18 mouse cellular contexts compared by ENCODE assay signal in the genomic region with DNA sequence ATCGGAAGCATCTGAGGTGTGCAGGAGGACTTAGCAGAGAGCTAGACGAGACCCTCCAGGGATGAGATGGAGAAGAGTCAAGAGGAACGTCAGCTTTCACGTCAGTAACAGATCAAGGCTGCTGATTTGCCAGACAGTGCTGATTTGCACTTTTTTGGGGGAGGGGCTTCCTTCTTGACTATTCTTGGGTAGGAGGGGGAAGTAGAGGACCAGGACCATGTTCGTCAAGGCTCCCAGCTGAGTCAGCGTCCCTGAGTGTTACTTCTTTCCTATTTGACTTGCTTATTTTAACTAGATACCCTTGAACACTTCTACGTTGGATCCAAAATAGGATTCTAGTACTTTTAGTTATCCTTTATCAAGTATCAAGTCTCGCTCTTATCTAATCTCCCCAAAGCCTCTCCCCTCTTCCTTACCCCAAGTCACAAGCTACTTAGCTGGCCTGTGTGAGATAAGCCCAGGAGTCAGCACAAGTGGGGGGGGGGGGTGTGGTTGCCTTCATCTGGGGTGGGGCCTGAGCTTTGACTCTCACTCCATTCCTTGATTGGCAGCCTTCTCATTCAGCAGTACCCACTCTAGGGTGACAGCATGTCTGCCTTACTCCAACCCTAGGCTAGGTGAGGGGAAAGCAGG. TPM values are rescaled to one million over a fixed set of nuclear protein-coding genes. Genes with fewer than 3 reads are reported as not detected.
DNase-seq lines count a peak whose midpoint lies in the region; ATAC-seq and TF ChIP-seq lines count a peak whose summit lies in the region.
"Had no signal": no experiment of that assay in that cellular context is flagged by ENCODE, and none has a peak within 500 bp of the region (broad histone marks: within the 10 kb centered on the region; RNA-seq: fewer than 3 reads in every experiment).

No protein-coding gene starts in this region.

- no peak for TF ChIP-seq EP300 in CH12.LX (IDR thresholded peaks at IDR 0.05; ENCODE audit: low read length)

- no peak for TF ChIP-seq POLR2A in CH12.LX (IDR thresholded peaks at IDR 0.05; ENCODE audit: low read depth, low read length)

- H3K4me1 ChIP-seq in CH12.LX (ENCODE audit: control insufficient read depth in 1 of 2, insufficient read depth in 2 of 2) (peaks cover 3 to 30% of the 10 kb centered on the region in 2 experiments), G1E (ENCODE audit: insufficient read depth, low read depth, low read length) (peaks cover 27% of the 10 kb centered on the region)
- 0 out of 2 replicates have a peak, but pooled peaks cover 8% of the 10 kb centered on the region for H3K4me1 ChIP-seq in liver, embryonic 12.5 days
- H3K4me1 ChIP-seq in liver, embryonic 16.5 days (ENCODE audit: control insufficient read depth, low read depth, low read length) = no peaks in the 10 kb centered on the region; the same call in 1 of the 2 replicates
- H3K4me1 ChIP-seq: heart, embryonic 12.5 days had no signal

- H3K9me3 ChIP-seq in CH12.LX (replicated peaks; ENCODE audit: low read length) (peaks cover 4% of the 10 kb centered on the region), G1E (replicated peaks) (peaks cover 3% of the 10 kb centered on the region; the same call in 1 of the 2 replicates)
- H3K9me3 ChIP-seq in liver, embryonic 12.5 days (replicated peaks) = no peaks in the 10 kb centered on the region; the same call in 1 of the 2 replicates
- no peaks in the 10 kb centered on the region for H3K9me3 ChIP-seq in liver, embryonic 16.5 days (replicated peaks; ENCODE audit: control insufficient read depth, low read length)
- H3K9me3 ChIP-seq: embryonic facial prominence, embryonic 12.5 days; forebrain, embryonic 12.5 days; hindbrain, embryonic 10.5 days had no signal

- H3K9ac ChIP-seq in CH12.LX (ENCODE audit: insufficient read depth, low read depth) = no peak overlapping the region
- H3K9ac ChIP-seq in liver, embryonic 12.5 days = no peak overlapping the region
- no peak overlapping the region for H3K9ac ChIP-seq in liver, embryonic 16.5 days (ENCODE audit: low read depth, low read length)
- H3K9ac ChIP-seq: embryonic facial prominence, embryonic 12.5 days; forebrain, embryonic 12.5 days; heart, embryonic 12.5 days; hindbrain, embryonic 14.5 days had no signal

- WGBS in liver, embryonic 12.5 days (ENCODE audit: insufficient replicate concordance) = 62% methylated on average over 8 of the region's 8 CpGs
- 68% methylated on average over 8 of the region's 8 CpGs for WGBS in liver, embryonic 16.5 days (ENCODE audit: insufficient replicate concordance)

- TF ChIP-seq CTCF in CH12.LX (conservative IDR thresholded peaks at IDR 0.05 in 1 of 2, IDR thresholded peaks at IDR 0.05 in 1 of 2; ENCODE audit: low read depth in 2 of 2, low read length in 2 of 2) = no peak
- TF ChIP-seq CTCF in G1E (IDR thresholded peaks at IDR 0.05; ENCODE audit: low read depth, low read length) = no peak

- no peak overlapping the region for H3K27ac ChIP-seq in CH12.LX (ENCODE audit: insufficient read depth, low read depth)
- no peak overlapping the region for H3K27ac ChIP-seq in liver, embryonic 12.5 days
- no peak overlapping the region for H3K27ac ChIP-seq in liver, embryonic 16.5 days (ENCODE audit: low read length)
- H3K27ac ChIP-seq: embryonic facial prominence, embryonic 12.5 days; forebrain, embryonic 12.5 days; hindbrain, embryonic 10.5 days; hindbrain, embryonic 14.5 days had no signal

- ATAC-seq in G1E (ENCODE audit: extremely low read depth, insufficient number of reproducible peaks, low FRiP score, poor library complexity, severe bottlenecking) = peak; percentile 72
- ATAC-seq in liver, embryonic 12.5 days = peak; percentile 83
- peak; percentile 84 for ATAC-seq in liver, embryonic 16.5 days (ENCODE audit: low read depth)
- ATAC-seq: forebrain, embryonic 16.5 days had no signal

- no peaks in the 10 kb centered on the region for H3K79me2 ChIP-seq in CH12.LX (replicated peaks; ENCODE audit: control insufficient read depth, extremely low read depth, insufficient read depth, poor library complexity, severe bottlenecking)

- H3K36me3 ChIP-seq in CH12.LX (replicated peaks in 1 of 2; ENCODE audit: control insufficient read depth in 1 of 2, insufficient read depth in 1 of 2, low read length in 1 of 2) (no peaks in the 10 kb centered on the region), G1E (replicated peaks) (no peaks in the 10 kb centered on the region)
- H3K36me3 ChIP-seq in liver, embryonic 12.5 days = no peaks in the 10 kb centered on the region
- no peaks in the 10 kb centered on the region for H3K36me3 ChIP-seq in liver, embryonic 16.5 days (ENCODE audit: control insufficient read depth, insufficient read depth)
- H3K36me3 ChIP-seq: embryonic facial prominence, embryonic 12.5 days; forebrain, embryonic 12.5 days; heart, embryonic 12.5 days; hindbrain, embryonic 10.5 days had no signal

- dilution Hi-C loops in CH12.LX (cut with MboI; ENCODE audit: extremely low pct_ligation_motif_present, extremely low pct_unique_long_range_greater_than_20kb, low sequenced_read_pairs) = no loop called here

- no peak overlapping the region for H3K4me2 ChIP-seq in CH12.LX (ENCODE audit: insufficient read depth, low read depth, poor library complexity, severe bottlenecking)
- H3K4me2 ChIP-seq in liver, embryonic 12.5 days = no peak overlapping the region
- no peak overlapping the region for H3K4me2 ChIP-seq in liver, embryonic 16.5 days (ENCODE audit: low read depth, low read length)
- H3K4me2 ChIP-seq: embryonic facial prominence, embryonic 12.5 days; forebrain, embryonic 12.5 days; heart, embryonic 12.5 days; hindbrain, embryonic 14.5 days had no signal

- no peak for TF ChIP-seq RAD21 in CH12.LX (IDR thresholded peaks at IDR 0.05; ENCODE audit: low read depth, low read length)

- in situ Hi-C loops in CH12.LX (cut with MboI; ENCODE audit: low pct_ligation_motif_present, low pct_unique_long_range_greater_than_20kb, low sequenced_read_pairs) = no loop called here

- H3K4me3 ChIP-seq in CH12.LX (replicated peaks in 1 of 3; ENCODE audit: low read depth in 2 of 3, low read length in 2 of 3, poor library complexity in 1 of 3) (no peak overlapping the region), G1E (ENCODE audit: low read depth, low read length) (peak overlapping the region; percentile 59; the same call in 1 of the 2 replicates)
- no peak overlapping the region for H3K4me3 ChIP-seq in liver, embryonic 12.5 days
- H3K4me3 ChIP-seq in liver, embryonic 16.5 days (ENCODE audit: low read depth, low read length) = no peak overlapping the region
- H3K4me3 ChIP-seq: embryonic facial prominence, embryonic 12.5 days; forebrain, embryonic 12.5 days; heart, embryonic 12.5 days; hindbrain, embryonic 10.5 days had no signal

- DNase-seq in CH12.LX (ENCODE audit: extremely low read depth) = no peak
- peak; percentile 39 for DNase-seq in G1E (ENCODE audit: low spot score)
- DNase-seq in heart, adult 18-20 months = no peak
- no peak for DNase-seq in left cerebral cortex, postnatal 14 days (ENCODE audit: low spot score in 2 of 2)
- DNase-seq: adrenal gland, adult 8-10 months; adrenal gland, postnatal 36 days; cerebellum, adult 11 months; cerebellum, adult 8-10 months; cerebellum, postnatal 14 days; gastrocnemius, postnatal 14 days had no signal

- intact Hi-C loops in left cerebral cortex, postnatal 14 days (cut with DNase I) = no loop called here

- H3K27me3 ChIP-seq in CH12.LX (replicated peaks) (no peaks in the 10 kb centered on the region), G1E (ENCODE audit: insufficient read depth, low read length) (no peaks in the 10 kb centered on the region; the same call in 1 of the 2 replicates)
- H3K27me3 ChIP-seq in liver, embryonic 12.5 days (replicated peaks) = no peaks in the 10 kb centered on the region
- no peaks in the 10 kb centered on the region for H3K27me3 ChIP-seq in liver, embryonic 16.5 days (ENCODE audit: control insufficient read depth, insufficient read depth, low read depth, low read length)
- H3K27me3 ChIP-seq: embryonic facial prominence, embryonic 12.5 days; forebrain, embryonic 12.5 days; heart, embryonic 12.5 days had no signal

TF ChIP-seq in CH12.LX, 34 proteins besides CTCF, POLR2A, EP300 and RAD21:
- TF ChIP-seq ZNF384 (IDR thresholded peaks at IDR 0.05; ENCODE audit: low read depth, low read length) (no peak), CHD2 (IDR thresholded peaks at IDR 0.05; ENCODE audit: low read length) (no peak), ETS1 (conservative IDR thresholded peaks at IDR 0.05; ENCODE audit: low read depth, low read length) (no peak), MAFK (IDR thresholded peaks at IDR 0.05; ENCODE audit: insufficient replicate concordance, low read length) (peak; percentile 44; the same call in 1 of the 2 replicates), IRF4 (IDR thresholded peaks at IDR 0.05; ENCODE audit: low read depth, low read length) (no peak)

RNA-seq across cellular contexts. Expression of gene Rarres1, which starts 16.4 kb away (rescaled TPM):
- total RNA-seq in CH12.LX (2012; rRNA removed) = 0.08 TPM in 1 of 2 replicates, not detected in the other
- total RNA-seq in CH12.LX (2014; rRNA removed) = 0.24 and 0.34 TPM in 2 replicates
- polyA plus RNA-seq in CH12.LX (2012; ENCODE audit: insufficient read length, low read depth) = 0.42 TPM in 1 of 2 replicates, not detected in the other
- total RNA-seq in G1E (2014; fragmentation: Nextera tagmentation) = not detected in 2 replicates
- total RNA-seq in G1E (2017) = 0.38 and 0.46 TPM in 2 replicates
- not detected in 2 replicates for polyA plus RNA-seq in G1E (2012)
- polyA plus RNA-seq in liver, embryonic 12.5 days (2016; fragmentation: Nextera tagmentation; extraction: Ambion mirVana) = 1.6 and 2.3 TPM in 2 replicates
- 3.7 and 4.3 TPM in 2 replicates for polyA plus RNA-seq in liver, embryonic 16.5 days (2015; fragmentation: Nextera tagmentation; extraction: Ambion mirVana)
- total RNA-seq in heart, adult 18-20 months (2021) = 1 to 10 TPM in 1 of 2 experiments, under 1 TPM in 1; 0.99 to 1.1 TPM
- 1 to 10 TPM; 2.0 to 2.1 TPM for total RNA-seq in left cerebral cortex, postnatal 14 days (2021)

RNA-seq across cellular contexts. Expression of gene Lxn, which starts 35.2 kb away (rescaled TPM):
- total RNA-seq in CH12.LX (2012; rRNA removed) (11.0 and 14.3 TPM in 2 replicates), CH12.LX (2014; rRNA removed) (12.8 and 14.3 TPM in 2 replicates), G1E (2014; fragmentation: Nextera tagmentation) (44.2 and 59.2 TPM in 2 replicates), G1E (2017) (84.6 and 92.3 TPM in 2 replicates)
- polyA plus RNA-seq in CH12.LX (2012; ENCODE audit: insufficient read length, low read depth) (31.3 and 33.3 TPM in 2 replicates), G1E (2012) (26.1 and 30.6 TPM in 2 replicates)
- polyA plus RNA-seq in liver, embryonic 12.5 days (2016; fragmentation: Nextera tagmentation; extraction: Ambion mirVana) = 16.8 and 17.7 TPM in 2 replicates
- 9.9 and 11.3 TPM in 2 replicates for polyA plus RNA-seq in liver, embryonic 16.5 days (2015; fragmentation: Nextera tagmentation; extraction: Ambion mirVana)
- total RNA-seq in heart, adult 18-20 months (2021) = 1 to 10 TPM; 3.6 to 4.2 TPM
- total RNA-seq in left cerebral cortex, postnatal 14 days (2021) = 10 to 100 TPM; 36.6 to 48.8 TPM
